Mouse (Mus musculus): ENCODE results near the gene Ino80e. TPM values are rescaled to one million over a fixed set of nuclear protein-coding genes. Genes with fewer than 3 reads are reported as not detected.

Ino80e gene
- polyA plus RNA-seq, 2 experiments = 84.3 to 86.7 TPM

- Histone ChIP-seq H3K4me1 (ENCODE audit: control insufficient read depth, insufficient read depth, low read length) (peaks cover 1% of the 10 kb centered on the region; the same call in 1 of the 2 replicates), H3K4me3 (replicated peaks; ENCODE audit: low read length) (no peak overlapping the region), H3K27me3 (ENCODE audit: control insufficient read depth, insufficient read depth, low read length) (no peaks in the 10 kb centered on the region), H3K4me2 (replicated peaks; ENCODE audit: low read depth, low read length, severe bottlenecking) (no peak overlapping the region), H3K27ac (replicated peaks; ENCODE audit: low read depth, low read length) (no peak overlapping the region), H3K9ac (ENCODE audit: low read depth, low read length, severe bottlenecking) (no peak overlapping the region), H3K36me3 (ENCODE audit: control insufficient read depth, insufficient read depth, low read length) (peaks cover 82% of the 10 kb centered on the region), H3K9me3 (ENCODE audit: control insufficient read depth, low read length) (no peaks in the 10 kb centered on the region)
- no peak for TF ChIP-seq POLR2A (IDR thresholded peaks at IDR 0.05; ENCODE audit: borderline replicate concordance, extremely low read depth, insufficient read depth, insufficient read length)
- no peak for ATAC-seq (ENCODE audit: low FRiP score, low read depth)
- 86% methylated on average over 3 of the region's 3 CpGs for WGBS
- no peak for DNase-seq (ENCODE audit: low spot score)
Measured at GRCm38 (mm10) chr7:126855641-126856040, 6.5 kb downstream of the Ino80e start.

- no peak for ATAC-seq (ENCODE audit: low FRiP score, low read depth)
- Histone ChIP-seq H3K4me1 (ENCODE audit: control insufficient read depth, insufficient read depth, low read length) (peaks cover under 1% of the 10 kb centered on the region; the same call in 1 of the 2 replicates), H3K36me3 (ENCODE audit: control insufficient read depth, insufficient read depth, low read length) (peaks cover 68% of the 10 kb centered on the region), H3K9ac (ENCODE audit: low read depth, low read length, severe bottlenecking) (no peak overlapping the region), H3K27me3 (ENCODE audit: control insufficient read depth, insufficient read depth, low read length) (peaks cover 18% of the 10 kb centered on the region), H3K9me3 (ENCODE audit: control insufficient read depth, low read length) (no peaks in the 10 kb centered on the region), H3K4me2 (replicated peaks; ENCODE audit: low read depth, low read length, severe bottlenecking) (no peak overlapping the region), H3K27ac (replicated peaks; ENCODE audit: low read depth, low read length) (no peak overlapping the region), H3K4me3 (replicated peaks; ENCODE audit: low read length) (no peak overlapping the region)
- no peak for TF ChIP-seq POLR2A (IDR thresholded peaks at IDR 0.05; ENCODE audit: borderline replicate concordance, extremely low read depth, insufficient read depth, insufficient read length)
- DNase-seq (ENCODE audit: low spot score) = no peak
- 89% methylated on average over 5 of the region's 5 CpGs for WGBS
Measured at GRCm38 (mm10) chr7:126853454-126853853, 8.7 kb downstream of the Ino80e start.

- TF ChIP-seq POLR2A (IDR thresholded peaks at IDR 0.05; ENCODE audit: borderline replicate concordance, extremely low read depth, insufficient read depth, insufficient read length) = no peak
- Histone ChIP-seq H3K27ac (replicated peaks; ENCODE audit: low read depth, low read length) (no peak overlapping the region), H3K27me3 (ENCODE audit: control insufficient read depth, insufficient read depth, low read length) (peaks cover 32% of the 10 kb centered on the region), H3K4me3 (replicated peaks; ENCODE audit: low read length) (no peak overlapping the region), H3K4me2 (replicated peaks; ENCODE audit: low read depth, low read length, severe bottlenecking) (no peak overlapping the region), H3K9ac (ENCODE audit: low read depth, low read length, severe bottlenecking) (no peak overlapping the region), H3K36me3 (ENCODE audit: control insufficient read depth, insufficient read depth, low read length) (peaks cover 47% of the 10 kb centered on the region), H3K4me1 (ENCODE audit: control insufficient read depth, insufficient read depth, low read length) (peaks cover 6% of the 10 kb centered on the region; the same call in 1 of the 2 replicates), H3K9me3 (ENCODE audit: control insufficient read depth, low read length) (no peaks in the 10 kb centered on the region)
- no peak for DNase-seq (ENCODE audit: low spot score)
- WGBS = 40% methylated on average over 12 of the region's 12 CpGs
- ATAC-seq (ENCODE audit: low FRiP score, low read depth) = no peak
Measured at GRCm38 (mm10) chr7:126851192-126851591, 11.0 kb downstream of the Ino80e start.

- no peaks in the 10 kb centered on the region for H3K9me3 ChIP-seq (ENCODE audit: control insufficient read depth, low read length)
- peaks cover 6% of the 10 kb centered on the region; the same call in 1 of the 2 replicates for H3K4me1 ChIP-seq (ENCODE audit: control insufficient read depth, insufficient read depth, low read length)
- 85% methylated on average over 6 of the region's 6 CpGs for WGBS
- H3K27ac ChIP-seq (replicated peaks; ENCODE audit: low read depth, low read length) = no peak overlapping the region
- no peak overlapping the region for H3K9ac ChIP-seq (ENCODE audit: low read depth, low read length, severe bottlenecking)
- TF ChIP-seq POLR2A (IDR thresholded peaks at IDR 0.05; ENCODE audit: borderline replicate concordance, extremely low read depth, insufficient read depth, insufficient read length) = no peak
- H3K27me3 ChIP-seq (ENCODE audit: control insufficient read depth, insufficient read depth, low read length) = peaks cover 32% of the 10 kb centered on the region
- DNase-seq (ENCODE audit: low spot score) (no peak), ATAC-seq (ENCODE audit: low FRiP score, low read depth) (no peak)
- no peak overlapping the region for H3K4me2 ChIP-seq (replicated peaks; ENCODE audit: low read depth, low read length, severe bottlenecking)
- H3K4me3 ChIP-seq (replicated peaks; ENCODE audit: low read length) = no peak overlapping the region
- H3K36me3 ChIP-seq (ENCODE audit: control insufficient read depth, insufficient read depth, low read length) = peaks cover 37% of the 10 kb centered on the region
Measured at GRCm38 (mm10) chr7:126850161-126850560, 12.0 kb downstream of the Ino80e start.

- peaks cover 6% of the 10 kb centered on the region; the same call in 1 of the 2 replicates for H3K4me1 ChIP-seq (ENCODE audit: control insufficient read depth, insufficient read depth, low read length)
- no peak for TF ChIP-seq POLR2A (IDR thresholded peaks at IDR 0.05; ENCODE audit: borderline replicate concordance, extremely low read depth, insufficient read depth, insufficient read length)
- 29% methylated on average over 10 of the region's 10 CpGs for WGBS
- H3K4me3 ChIP-seq (replicated peaks; ENCODE audit: low read length) = peak overlapping the region; percentile 50
- H3K27ac ChIP-seq (replicated peaks; ENCODE audit: low read depth, low read length) = no peak overlapping the region
- DNase-seq (ENCODE audit: low spot score) = no peak
- no peak overlapping the region for H3K9ac ChIP-seq (ENCODE audit: low read depth, low read length, severe bottlenecking)
- peak overlapping the region; percentile 97; the same call in 1 of the 2 replicates for H3K4me2 ChIP-seq (replicated peaks; ENCODE audit: low read depth, low read length, severe bottlenecking)
- ATAC-seq (ENCODE audit: low FRiP score, low read depth) = no peak
- H3K9me3 ChIP-seq (ENCODE audit: control insufficient read depth, low read length) = no peaks in the 10 kb centered on the region
- H3K36me3 ChIP-seq (ENCODE audit: control insufficient read depth, insufficient read depth, low read length) = peaks cover 23% of the 10 kb centered on the region
- peaks cover 32% of the 10 kb centered on the region for H3K27me3 ChIP-seq (ENCODE audit: control insufficient read depth, insufficient read depth, low read length)
Measured at GRCm38 (mm10) chr7:126848794-126849193, 13.4 kb downstream of the Ino80e start.

Data from limb, embryonic 14.5 days (tissue).